Mouse (Mus musculus): ENCODE data around the gene 1700016K19Rik.

DNA sequence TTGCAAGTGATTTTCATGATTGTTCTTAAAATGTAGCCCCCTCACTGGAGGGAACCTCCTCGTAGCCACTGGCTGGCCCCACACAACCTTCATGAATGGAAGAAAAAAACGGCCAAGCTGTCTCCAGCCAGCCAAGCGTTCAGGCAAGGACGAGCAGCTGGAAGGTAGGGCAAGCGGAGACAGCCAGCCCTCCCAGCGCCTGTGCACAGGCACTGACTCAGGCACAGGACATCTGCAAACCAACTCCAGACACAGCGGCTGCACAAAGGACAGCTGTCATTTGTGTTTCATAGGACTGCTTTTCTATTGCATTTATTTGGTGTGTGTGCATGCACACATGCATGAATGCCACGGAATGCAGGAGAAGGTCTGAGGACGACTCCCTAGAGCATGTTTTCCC, 5.4 kb upstream of the 1700016K19Rik start:
- no peak for TF ChIP-seq CTCF (IDR thresholded peaks at IDR 0.05; ENCODE audit: borderline replicate concordance, control insufficient read depth, extremely low read depth, insufficient read depth, low read length, poor library complexity)
- TF ChIP-seq POLR2A (IDR thresholded peaks at IDR 0.05; ENCODE audit: control insufficient read depth, extremely low read depth, insufficient read depth, low read length, poor library complexity), result no peak
